Mouse (Mus musculus): ENCODE measurements around the gene Wipi1.

Gene Wipi1

GRCm38 (mm10) chr11:109525571-109525970 lies 86.2 kb downstream of the Wipi1 start:
- peak; percentile 71 for DNase-seq

GRCm38 (mm10) chr11:109524869-109525268 lies 86.9 kb downstream of the Wipi1 start:
- no peak for DNase-seq
